Mouse (Mus musculus): ENCODE data around the gene E130218I03Rik.
A peak's percentile ranks its signal among the peaks of the same experiment; 100 is the strongest.

Gene E130218I03Rik

DNA sequence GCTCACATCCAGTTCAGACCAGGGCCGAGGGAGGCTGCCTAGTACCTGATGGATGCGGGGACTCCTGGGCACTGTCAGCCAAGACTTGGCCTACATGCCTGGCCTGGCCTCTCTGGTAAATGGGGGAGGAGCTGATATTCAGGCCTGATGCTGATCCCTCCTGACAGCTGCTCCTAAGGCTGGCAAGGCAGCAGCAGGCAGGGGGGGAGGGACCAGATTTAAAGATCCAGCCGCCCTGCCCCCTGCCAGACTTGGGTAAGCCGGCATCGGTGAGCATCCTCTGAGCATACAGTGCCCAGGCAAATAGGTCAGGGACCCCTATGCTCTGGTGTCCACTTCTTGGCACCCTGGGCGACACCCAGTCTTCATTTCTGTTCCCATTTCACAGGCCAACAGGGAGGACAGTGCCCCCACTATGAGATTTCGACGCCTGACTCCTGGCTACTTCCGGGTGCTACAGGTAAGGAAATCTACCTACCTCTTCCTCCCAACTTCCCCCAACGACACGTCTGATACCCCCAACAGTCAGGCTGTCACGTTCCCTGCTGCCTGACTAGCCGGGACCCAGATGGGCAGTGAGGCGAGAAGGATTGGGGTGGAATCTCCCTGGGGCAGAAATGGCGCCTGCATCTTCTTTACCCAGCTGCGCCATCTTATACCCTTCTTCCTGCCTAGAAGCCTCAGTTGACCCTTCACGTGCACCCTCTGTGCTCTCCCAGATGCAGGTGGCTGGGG lies at the start of gene E130218I03Rik:
E130218I03Rik (plus strand) TSS at position 147 of the 735 bp plus-strand sequence.
- DNase-seq: no peak

DNA sequence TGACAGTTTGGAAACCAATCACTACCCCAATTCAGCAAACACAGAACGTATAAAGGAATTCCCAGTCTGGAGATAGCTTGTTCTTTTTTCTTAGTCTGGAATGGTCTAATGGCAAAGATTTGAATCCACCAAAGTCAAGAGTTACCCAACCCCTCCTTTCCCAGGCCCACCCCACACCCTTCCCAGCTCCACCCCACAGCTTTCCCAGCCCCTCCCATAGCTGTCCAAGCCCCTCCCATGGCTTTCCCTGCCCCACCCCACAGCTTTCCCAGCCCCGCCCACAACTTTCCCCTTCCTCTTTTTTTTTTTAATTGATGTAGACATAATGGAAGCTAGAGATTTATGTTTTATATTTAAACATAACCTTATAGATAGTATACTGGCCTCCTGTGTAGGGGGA lies 44.1 kb upstream of the E130218I03Rik start:
- no peak for DNase-seq

DNA sequence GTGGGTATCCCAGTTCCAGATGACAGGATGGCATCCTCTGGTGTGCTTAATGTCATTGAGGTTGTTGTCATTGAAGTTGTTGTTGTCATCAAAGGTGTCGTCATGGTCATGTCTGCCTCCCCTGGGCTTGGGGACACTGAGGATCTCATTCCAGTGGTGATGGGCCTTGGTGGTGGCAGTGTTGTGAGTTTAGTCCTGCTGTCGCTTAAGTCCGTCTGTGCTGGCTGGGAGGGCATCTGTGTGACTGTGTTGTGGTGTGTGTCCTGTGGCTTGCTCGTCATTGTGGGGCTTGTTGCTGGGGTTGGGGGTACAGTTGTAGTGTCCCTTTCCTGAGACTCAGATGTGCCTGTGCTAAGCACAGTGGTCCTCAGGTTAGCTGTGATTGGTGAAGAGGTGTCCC lies 40.6 kb upstream of the E130218I03Rik start, which contains the start of gene Gm7534:
Gm7534 (minus strand) TSS at position 101 of the 400 bp plus-strand sequence.
- no peak for DNase-seq

DNA sequence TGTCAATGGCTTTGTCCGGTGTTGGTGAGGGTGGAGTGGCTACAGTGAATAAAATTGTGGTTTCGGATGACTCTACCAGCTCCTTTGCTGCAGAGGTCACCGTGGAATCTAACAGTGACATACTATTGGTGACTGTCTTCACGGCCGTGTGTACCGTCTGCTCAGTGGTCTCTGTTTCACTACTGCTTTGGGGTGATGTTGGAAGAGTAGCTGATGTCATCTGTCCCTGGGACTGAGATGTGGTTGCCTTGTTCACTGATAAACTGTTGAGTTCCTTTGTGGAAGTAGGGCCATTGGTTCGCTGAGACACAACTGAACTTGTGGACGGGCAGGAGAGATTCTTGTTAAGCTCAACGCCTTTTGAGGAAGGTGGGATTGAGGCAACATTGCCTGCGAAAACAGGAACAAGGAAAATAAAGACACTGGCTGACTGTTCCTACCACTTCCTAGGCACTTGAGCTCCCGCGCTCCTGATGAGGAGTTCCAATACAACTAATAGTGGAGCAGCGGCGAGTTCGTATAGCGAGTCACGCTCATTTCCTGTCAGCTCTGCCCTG lies 40.0 kb upstream of the E130218I03Rik start:
- no peak for DNase-seq

DNA sequence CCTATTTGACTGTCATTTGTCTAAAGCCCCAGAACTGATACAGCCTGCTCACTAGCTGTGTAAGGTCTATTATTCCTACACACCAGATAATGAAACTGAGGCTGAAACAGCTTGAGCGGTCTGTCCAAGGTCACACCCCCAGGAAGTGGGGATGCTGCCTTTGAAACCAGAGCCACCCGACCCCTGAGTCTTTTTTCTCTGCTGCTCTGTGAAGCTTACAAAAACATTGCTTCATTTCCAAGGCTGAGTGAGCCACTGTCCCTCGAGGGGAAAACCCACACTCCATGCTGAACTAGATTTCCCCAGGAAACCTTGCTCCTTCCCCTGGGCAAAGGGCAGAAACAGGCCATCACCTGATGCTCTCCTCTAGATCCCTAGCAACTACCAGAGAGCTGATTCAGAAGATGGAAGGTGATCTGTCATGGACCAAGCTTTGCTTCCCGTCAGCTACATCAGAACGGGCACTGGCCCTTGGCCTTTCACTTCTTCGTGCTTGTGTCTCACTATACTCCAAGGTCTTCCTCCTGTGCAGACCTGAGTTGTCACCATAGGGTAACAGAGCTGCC lies 36.9 kb upstream of the E130218I03Rik start:
- DNase-seq: no peak

DNA sequence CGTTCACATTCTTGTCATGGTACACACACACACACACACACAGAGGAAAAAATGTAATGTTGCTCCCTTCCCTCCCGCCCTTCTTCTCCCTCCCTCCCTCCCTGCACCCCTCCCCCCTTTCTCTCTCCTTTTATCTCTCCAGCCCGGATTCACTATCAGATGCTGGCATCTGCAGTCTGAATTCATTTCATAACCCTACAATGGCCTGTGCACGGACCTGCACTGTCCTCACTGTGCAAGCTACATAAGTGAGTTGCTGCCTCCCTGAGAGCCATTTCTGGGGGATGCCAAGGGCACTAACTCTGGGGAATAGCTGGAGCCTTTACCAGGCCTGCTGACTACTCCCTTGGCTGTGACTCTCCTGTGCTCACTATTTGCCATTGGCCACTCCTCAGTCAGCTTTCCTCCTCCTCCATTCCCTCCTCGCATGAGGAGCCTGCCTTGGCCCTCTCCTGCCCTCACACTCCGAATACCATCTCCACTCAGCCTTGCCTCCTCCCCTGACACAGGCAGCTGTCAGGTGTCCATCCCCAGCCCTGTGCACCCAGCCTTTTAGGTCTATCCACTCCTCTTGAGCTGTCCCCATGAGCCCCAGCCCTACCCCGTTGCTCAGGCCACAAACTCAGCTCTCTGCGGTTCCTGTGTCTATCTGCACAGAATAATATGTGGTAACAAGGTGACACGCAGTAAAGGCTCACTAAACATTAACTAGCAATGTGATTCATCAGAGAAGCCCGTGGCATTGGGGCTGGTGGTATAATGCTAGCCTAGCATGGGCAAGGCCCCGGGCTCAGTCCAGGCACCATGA lies 20.5 kb upstream of the E130218I03Rik start:
- DNase-seq: no peak

DNA sequence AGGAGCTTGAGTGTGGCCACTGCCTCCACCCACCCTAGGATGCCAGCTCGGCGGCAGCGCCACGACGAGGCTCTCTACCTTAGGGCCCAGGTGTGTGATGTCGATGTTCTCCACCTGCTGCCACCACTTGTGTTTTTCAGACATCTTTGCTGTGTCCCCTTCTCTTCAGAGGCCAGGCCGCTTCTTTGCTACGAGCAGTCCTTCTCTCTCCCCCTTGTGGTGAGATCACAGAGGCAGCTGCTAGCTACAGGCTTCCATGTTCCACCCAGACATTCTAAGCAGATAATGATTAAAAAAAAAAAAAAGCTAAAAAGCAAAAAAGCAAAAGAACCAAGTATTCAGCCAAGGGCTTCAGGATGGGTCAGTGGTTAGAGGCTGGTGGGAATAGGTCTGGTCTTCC lies 16.3 kb upstream of the E130218I03Rik start, which contains the start of gene Catsper4:
Catsper4 (minus strand) TSS at position 190 of the 400 bp plus-strand sequence.
- no peak for DNase-seq

DNA sequence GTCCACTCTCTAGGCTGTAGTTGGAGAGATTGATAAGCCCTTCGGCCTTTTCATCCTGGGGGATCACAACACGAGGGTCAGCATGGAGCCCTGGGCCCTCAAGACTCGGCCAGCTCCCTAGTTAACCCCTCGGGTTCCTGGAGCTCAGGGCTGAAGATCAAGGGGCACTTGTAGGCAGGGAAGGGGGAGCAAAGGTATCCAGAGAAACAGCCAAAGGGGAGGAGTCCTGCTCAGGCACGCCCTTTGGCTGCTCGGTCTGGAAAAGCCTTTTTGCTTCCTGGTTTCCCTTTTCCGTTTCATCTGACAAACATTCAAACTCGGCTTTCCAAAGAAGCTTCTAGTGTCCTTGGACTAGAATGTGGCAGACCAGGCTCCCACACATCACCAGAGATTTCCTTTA lies 13.0 kb upstream of the E130218I03Rik start:
- no peak for DNase-seq

DNA sequence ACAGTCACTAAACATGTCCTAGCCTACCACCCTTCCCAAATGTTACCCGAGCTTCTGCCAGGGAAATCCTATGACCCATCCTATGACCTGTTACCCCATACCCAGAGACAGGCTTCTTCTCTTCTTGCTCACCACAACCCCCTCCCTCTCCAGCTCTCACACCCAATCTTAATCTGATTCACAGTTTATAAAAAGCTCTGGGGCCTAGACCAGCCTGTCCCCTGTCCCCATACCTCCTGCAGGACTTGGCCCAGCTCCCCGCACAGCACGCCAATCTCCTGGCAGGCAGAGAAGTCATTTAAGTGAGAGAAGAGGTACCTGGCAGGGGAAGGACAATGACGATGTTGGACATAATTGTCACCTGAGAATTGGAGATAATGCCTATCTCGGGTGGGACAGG lies 8.6 kb upstream of the E130218I03Rik start:
- no peak for DNase-seq

DNA sequence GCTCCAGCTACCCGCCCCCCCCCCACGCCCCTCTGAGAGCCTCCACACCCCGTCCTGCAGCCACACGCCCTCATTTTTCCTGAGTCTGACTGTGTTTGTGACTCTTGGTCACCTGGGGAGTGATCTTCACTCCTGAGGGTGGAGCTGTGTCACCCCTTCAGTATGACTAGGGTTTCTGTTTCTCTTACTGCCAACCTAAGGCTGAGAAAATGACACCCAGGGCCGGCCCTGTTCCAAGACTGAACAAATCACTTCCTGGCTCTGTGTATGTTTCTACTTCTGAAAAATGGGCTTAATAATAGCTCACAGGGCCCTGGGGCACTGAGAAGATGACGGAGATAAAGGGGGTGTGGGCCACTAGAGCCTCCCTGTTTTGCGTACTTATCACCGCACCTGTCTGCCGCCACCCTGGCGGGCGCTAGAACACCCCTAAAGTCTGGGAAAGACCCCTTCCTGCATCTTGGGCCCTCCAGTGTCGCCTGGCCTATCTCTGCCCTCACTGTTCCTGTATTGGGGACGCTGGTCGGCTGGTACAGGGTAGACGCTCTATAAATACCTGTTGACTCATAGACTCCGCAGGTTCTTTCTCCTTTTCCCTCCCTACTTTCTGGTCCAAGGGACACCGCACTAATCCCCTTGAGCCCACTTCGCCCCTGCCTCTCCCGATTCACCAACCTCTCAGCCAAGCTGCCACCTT lies 5.7 kb upstream of the E130218I03Rik start:
- no peak for DNase-seq

DNA sequence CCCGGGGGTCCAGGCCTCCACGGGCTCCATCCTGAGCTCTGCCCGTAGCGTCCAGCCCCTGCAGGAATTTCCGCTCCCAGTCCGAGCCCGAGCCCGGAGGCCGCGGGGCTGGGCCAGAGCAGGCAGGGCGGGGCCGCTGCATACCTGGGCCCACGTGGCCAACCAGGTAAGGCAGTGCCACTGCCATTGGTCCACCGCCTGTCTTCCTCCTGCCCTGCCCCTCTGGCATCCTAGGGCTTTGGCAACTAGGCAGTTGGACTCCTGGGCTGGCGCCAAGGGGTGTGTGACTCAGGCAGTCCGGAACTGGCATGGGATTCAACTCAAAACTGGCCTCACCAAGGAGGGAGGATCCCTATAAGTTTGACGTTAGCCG lies 5.2 kb upstream of the E130218I03Rik start, which contains the start of gene Cnksr1:
Cnksr1 (minus strand) TSS at position 121 of the 373 bp plus-strand sequence.
- no peak for DNase-seq

DNA sequence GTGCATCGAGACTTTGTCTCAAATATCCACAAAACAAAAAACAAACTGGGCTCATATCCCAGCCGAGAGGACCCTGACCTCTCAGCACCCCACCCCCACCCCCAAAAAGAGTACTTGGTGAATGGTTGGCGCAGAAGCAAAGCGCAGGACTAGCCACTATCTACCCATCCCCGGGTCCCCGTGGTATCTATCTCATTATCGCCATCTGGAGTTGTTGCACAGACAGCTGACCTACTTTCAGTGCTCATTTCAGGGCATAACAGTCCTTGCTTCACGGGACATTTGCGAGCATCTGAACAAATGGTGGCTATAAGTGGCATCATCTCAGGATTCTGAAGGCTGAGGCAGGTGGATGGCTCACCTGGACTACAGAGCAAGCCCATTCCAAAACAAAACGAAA lies 4.8 kb upstream of the E130218I03Rik start:
- no peak for DNase-seq

DNA sequence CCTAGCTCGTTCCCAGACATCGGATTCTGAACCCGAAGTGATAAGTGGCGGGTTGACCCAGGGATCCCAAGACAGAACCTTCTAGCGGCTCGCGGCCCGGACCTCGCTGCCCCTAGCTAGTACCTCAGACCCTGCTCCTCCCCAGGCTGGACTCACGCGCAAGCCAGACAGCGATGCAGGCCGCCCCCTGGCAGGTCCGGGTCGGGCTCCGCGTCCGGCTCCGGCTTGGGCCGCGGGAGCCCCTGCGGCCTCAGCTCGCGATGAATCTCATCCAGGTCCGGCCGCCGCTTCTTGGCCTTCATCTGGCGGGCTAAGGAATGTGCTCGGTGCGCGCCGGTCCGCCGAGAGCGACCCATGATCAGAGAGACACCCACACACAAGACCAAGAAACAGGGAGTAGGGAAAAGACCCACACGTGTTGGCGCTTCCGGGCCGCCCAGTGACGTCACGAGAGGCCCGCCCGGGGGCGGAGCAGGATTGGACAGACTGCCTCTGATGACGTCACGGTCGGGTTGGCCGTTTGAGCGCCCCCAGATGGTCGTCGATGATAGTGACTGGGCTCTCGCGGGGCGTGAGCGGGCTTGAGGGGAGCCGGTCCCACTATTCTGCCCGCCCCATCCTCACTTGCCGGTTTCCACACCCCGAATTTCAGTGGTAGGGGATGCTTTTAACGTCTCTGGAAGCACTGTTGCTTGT lies 1.8 kb downstream of the E130218I03Rik start, which contains the start of gene Zfp593:
Zfp593 (minus strand) TSS at position 445 of the 696 bp plus-strand sequence.
- peak; percentile 95 for DNase-seq

DNA sequence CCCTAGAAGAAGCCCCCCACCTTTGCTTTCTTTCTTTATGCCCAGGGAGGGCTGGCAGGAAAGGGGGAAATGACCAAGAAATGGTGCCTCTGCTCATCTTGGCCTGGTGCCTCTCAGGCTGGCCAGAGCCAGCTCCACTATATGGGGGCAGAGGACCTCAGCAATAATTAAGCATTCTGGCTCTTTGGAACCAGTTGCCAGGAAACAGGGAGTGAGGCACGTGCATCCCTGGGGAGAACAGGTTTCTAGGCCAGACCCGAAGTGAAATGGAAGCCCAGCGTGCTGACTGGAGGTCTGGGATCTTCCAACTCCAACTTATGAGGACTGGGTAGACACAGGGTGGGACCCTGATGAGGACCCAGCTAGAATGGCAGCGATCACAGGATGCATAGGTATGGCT lies 2.8 kb downstream of the E130218I03Rik start:
- DNase-seq: no peak

DNA sequence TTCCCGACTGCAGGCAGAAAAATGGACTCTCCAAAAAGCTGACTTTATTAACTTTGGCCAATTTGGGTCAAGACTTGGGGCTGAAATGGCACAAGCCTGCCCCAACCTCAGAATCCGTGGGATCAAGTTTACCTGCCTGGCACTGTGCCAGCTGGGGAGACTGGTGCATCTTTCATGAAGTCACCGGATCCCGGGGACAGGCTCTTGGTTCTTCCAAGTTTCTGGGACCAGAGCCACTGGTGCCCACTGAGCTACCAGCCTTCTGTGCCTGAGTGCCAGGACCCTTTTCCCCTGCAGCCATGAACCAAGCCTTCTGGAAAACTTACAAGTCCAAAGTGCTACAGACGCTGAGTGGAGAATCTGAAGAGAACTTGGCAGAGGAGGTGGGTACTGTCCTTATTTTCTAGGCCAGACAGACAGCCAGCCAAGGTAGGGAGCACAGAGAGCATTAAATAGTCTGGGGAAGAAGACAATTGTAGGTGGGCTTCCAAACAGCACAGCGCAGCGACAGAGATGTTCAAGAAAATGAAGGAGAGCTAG lies 3.3 kb downstream of the E130218I03Rik start, which contains the start of gene Gm30191:
Gm30191 (plus strand) TSS at position 217 of the 540 bp plus-strand sequence.
- DNase-seq: no peak

DNA sequence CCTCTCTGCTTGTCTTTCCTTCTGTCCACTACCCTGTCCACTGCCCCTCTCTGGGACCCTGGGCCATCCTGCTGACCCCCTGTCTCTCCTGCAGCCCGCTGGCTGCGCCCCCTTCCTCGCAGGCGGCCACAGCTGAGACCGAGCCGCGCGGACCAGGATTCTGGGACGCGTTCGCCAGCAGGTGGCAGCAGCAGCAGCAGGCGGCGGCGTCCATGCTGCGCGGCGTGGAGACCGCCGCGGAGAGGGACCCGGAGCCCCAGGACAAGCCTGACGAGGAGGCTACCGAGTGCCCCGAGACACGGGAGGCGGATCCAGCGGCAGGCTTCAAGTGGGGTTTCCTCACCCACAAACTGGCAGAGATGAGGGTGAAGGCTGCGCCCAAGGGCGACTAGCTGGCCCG lies 6.2 kb downstream of the E130218I03Rik start:
- peak; percentile 37 for DNase-seq

DNA sequence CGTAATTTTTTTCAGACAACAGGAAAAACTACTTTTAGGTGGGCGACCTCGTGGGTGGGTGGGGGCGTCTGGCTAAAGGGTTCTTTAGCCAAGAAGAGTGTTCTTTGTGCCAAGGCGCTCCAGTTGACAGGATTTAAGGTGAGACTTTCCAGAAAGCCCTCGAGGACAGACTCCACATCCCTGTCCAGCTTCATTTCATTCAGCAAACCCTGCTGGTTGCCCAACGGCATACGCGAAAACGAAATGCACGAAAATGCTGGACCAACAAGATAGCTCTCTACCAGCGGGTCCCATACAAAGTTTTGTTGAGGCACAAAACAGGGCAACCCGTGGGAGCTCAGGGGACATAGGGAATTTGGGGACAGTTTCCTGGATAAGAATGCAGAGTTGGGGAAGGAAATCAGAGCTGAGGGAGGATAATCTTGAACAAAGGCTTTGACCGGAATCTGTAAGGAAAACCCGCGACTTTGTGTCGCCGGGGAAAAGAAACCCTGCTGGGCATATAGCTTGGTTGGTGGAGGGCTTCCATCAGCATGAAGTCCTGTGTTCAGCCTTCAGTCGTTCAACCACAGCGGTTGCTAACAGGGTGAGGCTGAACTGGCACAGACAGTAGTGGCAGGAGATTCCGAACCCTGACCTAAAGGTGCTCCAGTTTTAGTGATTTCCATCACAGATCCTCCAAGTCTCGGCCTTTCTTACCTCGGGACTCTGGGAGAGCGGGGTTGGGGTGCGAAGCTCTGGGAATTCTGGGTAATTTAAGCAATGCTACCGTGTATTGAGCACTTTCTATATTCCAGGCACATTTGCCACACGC lies 6.9 kb downstream of the E130218I03Rik start:
- no peak for DNase-seq

DNA sequence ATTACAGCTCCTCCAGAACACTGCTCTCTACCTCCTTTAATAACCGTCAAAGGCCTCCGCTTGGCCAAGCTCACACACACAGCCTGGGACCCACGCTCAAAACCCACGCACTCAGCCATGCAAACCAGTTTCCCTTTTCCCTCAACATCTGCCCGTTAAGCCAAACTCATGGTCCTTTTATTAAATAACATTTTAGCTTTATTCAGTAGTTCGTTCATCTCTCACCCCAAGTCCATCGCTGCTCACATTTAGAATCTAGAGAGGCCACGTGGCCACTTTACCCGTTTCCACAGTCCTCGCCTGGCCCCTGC lies 7.4 kb downstream of the E130218I03Rik start:
- no peak for DNase-seq

DNA sequence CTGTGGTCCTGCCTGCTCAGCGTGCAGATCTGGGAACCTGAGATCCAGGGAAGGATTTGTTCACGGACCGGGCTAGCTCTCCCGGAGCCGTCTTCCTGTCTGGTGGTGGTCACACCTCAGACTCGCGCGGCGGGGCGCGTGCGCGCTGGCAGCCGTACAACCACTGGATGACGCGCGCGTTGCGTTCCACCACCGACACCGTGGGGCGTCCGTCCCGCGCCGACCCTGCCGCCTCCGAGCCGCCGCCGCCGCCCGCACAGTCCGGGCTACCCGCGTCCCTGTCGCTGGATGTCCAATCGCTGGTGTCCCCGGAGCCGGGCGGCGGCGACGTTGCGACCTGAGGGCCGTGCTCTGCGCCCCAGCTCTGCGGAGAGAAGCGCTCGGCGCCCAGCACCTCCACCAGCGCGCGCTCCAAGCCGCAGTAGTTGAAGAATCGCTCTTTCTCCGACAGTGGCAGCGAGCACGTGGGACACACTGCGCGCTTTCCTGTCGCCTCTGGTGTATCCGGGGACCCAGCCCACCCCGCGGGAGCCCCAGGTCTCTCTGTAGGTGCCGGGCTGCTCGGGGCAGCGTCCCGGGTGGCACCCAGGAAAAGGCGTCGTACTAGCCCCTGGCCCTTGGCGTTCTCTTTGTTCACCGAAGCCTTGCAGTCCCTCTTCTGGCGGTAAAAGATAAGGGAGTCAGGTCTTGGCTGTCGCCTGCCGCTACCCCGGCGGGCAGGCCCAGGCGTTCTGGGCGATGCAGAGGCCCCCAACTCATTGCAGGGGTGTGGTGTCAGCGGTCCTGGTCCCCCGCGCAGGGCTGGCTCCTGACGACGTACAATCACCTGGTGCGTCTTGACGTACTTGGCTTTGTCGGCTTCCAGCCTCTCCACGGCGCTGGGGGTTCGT lies 8.0 kb downstream of the E130218I03Rik start:
- DNase-seq: no peak
